Mouse (Mus musculus) adrenal gland, adult (tissue): ENCODE measurements around the gene Fam98c.
A peak's percentile ranks its signal among the peaks of the same experiment; 100 is the strongest.
"Not testable (repeated sequence)": the region's sequence is repeated elsewhere in the genome, so short reads cannot be mapped to it uniquely, and the experiment has no call there.

ENCODE experiments used
- DNase-seq, 2 experiments: peaks; one replicate each; pipeline ENCODE4 v3.0.0; 2022 to 2023; ENCODE audit warnings: low spot score in 1 of 2; ENCODE audit not compliant: inconsistent age in 2 of 2

The Fam98c gene

DNA sequence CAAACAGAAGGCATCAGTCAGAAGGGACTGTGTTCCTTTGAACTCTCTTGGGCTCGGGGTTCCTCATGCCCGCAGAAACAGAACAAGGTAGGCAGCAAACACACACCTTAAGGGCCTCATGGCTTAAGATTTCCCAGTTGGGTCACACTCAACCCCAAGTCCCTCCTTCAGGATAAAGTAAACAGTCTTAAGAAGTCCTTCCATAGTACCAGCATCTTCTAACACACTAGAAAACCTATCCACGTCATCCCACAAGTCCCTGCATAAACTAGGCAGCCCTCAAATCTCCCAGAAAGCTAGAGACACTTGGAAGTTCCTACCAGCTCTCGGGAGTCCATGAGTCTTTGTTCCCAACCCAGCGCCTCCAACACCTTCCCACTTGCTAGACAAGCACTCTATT lies 6.3 kb upstream of the Fam98c start:
- no peak for DNase-seq

DNA sequence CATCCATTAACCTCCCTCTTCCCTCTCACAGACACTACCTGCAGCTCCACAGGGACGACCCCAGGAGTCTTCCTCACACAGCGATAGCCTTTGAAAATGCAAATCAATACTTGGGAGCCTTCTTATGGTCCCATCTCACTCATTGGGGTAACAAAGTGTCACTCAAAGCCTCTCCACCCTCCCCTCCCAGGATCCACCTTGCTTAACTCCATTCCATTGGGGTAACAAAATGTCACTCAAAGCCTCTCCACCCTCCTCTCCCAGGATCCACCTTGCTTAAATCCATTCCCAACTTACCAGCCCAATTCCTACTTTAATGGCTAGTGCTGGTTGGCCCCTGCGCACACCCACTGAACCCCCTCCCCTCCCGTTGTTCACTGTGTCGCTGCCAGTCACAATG lies 2.2 kb upstream of the Fam98c start:
- no peak for DNase-seq

DNA sequence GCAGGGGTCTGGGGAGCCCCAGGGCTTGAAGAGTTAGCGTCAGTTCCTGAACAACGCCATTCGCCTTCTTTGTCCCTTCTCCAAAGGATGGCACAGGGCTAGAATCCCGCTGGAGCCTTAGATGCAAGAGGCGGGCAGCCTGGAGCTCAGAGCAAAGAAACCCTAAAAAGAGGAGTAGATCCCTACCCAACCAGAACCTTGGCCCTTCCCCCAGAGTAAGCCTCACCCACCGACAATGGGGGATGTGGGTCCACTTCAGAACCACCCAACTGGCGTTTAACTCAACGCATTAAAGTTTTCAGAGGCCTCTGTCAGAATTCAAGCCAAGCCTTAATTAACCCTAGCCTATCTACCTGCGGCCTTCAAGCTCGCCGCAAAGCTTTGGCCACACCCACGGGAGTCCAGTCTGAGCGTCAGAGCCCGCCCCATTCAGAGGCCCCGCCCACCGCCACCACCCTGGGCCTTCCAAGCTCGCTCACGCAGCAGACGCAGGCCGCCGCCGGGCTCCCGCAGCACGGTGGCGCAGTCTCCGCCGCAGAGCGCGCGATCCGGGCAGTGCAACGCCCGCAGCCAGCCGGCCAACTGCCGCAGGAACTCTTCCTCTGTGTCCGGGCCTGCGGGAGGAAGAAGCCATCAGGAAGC lies 717 bp downstream of the Fam98c start:
- peak; percentile 91 to 96 for DNase-seq

DNA sequence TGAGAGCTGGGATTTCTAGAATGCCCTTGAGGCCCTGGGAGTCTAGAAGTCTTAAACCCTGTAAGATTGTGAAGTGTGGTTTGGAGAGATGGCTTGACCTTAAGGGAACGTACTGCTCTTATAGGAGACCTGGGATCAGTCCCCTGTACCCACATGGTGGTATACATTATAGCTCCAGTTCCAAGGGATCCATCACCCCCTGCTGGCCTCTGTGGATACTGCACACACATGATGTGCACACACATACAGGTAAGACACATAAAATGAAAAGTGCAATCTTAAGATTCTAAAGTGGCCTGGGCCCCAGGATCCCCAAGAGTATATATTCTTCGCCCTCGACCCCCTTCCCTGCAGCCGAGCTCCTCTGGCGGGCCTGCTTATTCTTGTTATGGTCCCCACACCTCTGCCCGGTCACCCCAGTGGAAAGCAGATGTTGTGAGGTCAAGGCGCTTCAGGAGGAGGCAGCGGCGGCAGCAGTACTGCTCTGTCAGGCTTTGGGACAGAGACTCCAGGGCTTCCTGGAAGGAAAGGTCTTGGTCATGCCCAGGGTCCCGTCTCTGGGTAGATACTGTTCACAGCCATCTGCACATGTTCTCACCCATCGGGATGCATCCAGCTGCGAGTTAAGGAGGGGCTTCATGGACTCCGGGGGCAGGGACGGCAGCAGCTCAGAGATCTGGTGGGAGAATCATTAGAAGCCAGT lies 1.9 kb downstream of the Fam98c start:
- DNase-seq, result peak in 1 of 2 experiments; percentile 38

DNA sequence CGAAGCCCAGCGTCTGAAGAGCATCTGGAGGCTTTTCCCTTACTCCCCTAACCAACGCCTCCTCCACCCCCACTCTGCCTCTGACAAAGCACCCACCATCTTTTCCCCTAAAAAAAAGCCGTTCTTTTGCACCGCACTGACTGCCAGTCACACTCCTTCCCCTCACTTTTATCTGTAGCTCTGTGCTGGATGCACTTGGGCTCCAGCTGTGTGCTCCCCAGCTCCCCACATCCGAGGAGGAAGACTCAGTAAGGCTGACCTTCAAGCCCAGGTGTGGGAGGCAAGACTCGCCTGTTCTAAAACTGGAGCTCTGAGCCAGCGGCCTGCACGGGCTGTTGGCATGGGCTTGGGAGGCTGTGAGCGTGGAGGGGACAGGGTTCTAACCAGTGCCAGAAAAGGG lies 4.5 kb downstream of the Fam98c start:
- no peak for DNase-seq

- DNase-seq, result no peak
Measured at GRCm38 (mm10) chr7:29148771-29149170, 7.3 kb downstream of the Fam98c start.

- DNase-seq, result no peak
Measured at GRCm38 (mm10) chr7:29146625-29147367, 9.2 kb downstream of the Fam98c start.

- peak in 1 of 2 experiments; percentile 62 for DNase-seq
Measured at GRCm38 (mm10) chr7:29144006-29144405, 12.0 kb downstream of the Fam98c start.

- no peak for DNase-seq
Measured at GRCm38 (mm10) chr7:29141416-29141815, 14.6 kb downstream of the Fam98c start.

GRCm38 (mm10) chr7:29139237-29139636 lies 16.8 kb downstream of the Fam98c start:
- DNase-seq, result not testable (repeated sequence)

GRCm38 (mm10) chr7:29137429-29137828 lies 18.6 kb downstream of the Fam98c start:
- peak in 1 of 2 experiments; percentile 55 for DNase-seq

DNA sequence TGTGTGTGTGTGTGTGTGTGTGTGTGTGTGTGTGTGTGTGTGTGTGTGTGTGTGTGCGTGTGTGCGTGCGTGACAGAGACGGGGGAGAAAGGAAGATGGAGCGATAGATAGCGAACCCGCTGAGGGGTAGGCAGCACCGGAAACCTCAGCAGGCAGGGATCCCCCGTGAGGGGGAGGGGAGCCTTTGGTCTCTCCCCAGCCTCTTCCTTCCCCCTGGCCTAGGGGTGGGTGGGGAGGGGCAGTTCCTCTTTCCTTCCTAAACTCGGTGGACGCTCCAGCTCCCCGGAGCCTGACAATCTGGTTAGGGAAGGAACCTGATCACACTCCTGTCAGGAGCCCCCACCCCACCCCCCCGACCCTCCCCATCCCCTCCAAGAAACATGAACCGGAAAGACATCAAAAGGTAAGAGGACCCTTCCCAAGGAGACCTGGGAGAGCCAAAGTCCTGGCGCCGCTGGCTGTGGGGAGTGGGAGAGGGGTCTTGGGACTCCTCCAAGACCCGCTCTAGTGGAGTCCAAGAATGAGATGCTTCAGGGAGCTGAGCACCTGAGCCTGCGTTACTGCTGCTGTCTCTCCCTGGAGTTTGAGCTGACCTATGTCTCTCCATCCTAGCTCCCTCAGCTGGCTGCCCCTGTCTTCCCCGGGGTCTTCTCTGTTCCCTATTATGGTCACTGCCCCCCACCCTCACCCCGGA lies 21.2 kb downstream of the Fam98c start, which contains the start of gene Rasgrp4:
Rasgrp4 (plus strand) TSS at position 159 of the 694 bp plus-strand sequence.
- peak in 1 of 2 experiments; percentile 30 for DNase-seq

- no peak for DNase-seq
Measured at GRCm38 (mm10) chr7:29134230-29134629, 21.8 kb downstream of the Fam98c start.

GRCm38 (mm10) chr7:29128725-29129124 lies 27.3 kb downstream of the Fam98c start:
- peak in 1 of 2 experiments; percentile 44 for DNase-seq

GRCm38 (mm10) chr7:29126173-29126915 lies 29.7 kb downstream of the Fam98c start:
- peak; percentile 66 to 90 for DNase-seq

- peak; percentile 58 to 81 for DNase-seq
Measured at GRCm38 (mm10) chr7:29124970-29125369, 31.1 kb downstream of the Fam98c start, which contains the start of gene Ryr1. TSS of gene Ryr1 (minus strand) at chr7:29125179.

GRCm38 (mm10) chr7:29123531-29124358 lies 32.3 kb downstream of the Fam98c start:
- no peak for DNase-seq

DNA sequence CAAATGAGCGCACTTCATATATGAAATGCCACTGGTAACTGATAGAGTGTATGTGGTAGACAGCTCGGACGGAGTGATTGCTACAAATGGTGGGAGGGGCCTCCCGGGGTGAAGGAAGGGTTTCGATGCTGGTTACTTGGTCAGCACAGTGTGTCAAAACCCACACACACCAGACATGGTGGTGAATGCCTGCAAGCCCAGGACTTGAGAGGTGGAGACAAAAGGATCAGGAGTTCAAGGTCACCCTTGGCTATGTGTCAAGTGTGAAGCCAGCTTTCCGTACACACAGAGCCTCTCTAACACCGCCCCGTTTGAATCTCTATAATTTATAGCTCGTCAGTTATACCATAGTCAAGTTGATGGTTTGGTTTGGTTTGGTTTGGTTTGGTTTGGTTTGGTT lies 33.2 kb downstream of the Fam98c start:
- no peak for DNase-seq

- no peak for DNase-seq
Measured at GRCm38 (mm10) chr7:29119526-29119925, 36.5 kb downstream of the Fam98c start.
